Mouse (Mus musculus) kidney, adult 2 months (tissue): ENCODE data around the gene Cutc.

Experiments
- CTCF ChIP-seq: fragments of 200-500 bp; conservative IDR thresholded peaks from 2 replicates; pipeline ENCODE4 v1.5.1; 2011; ENCODE audit warnings: low read depth, mild to moderate bottlenecking, control low read depth, low read length, moderate library complexity, mixed read lengths; ENCODE audit not compliant: insufficient read depth, insufficient read length
- POLR2A ChIP-seq: fragments of 200-500 bp; IDR thresholded peaks from one replicate; pipeline ENCODE4 v1.6.1; 2011; ENCODE audit warnings: low read depth, low read length, control low read depth

- TF ChIP-seq POLR2A (no peak), CTCF (no peak)
Observed at GRCm38 (mm10) chr19:43709317-43709716, 43.5 kb upstream of the Cutc start.
